Mouse (Mus musculus) myocyte (in vitro differentiated cells): ENCODE measurements around the gene Nsun7.

Experiments
- E2F4 ChIP-seq: IDR thresholded peaks from one replicate; pipeline ENCODE4 v1.6.1; 2011; ENCODE audit warnings: mild to moderate bottlenecking, control low read depth, moderate library complexity; ENCODE audit not compliant: insufficient read depth
- MAX ChIP-seq: IDR thresholded peaks from one replicate; pipeline ENCODE4 v1.6.1; 2011; ENCODE audit warnings: low read depth, mild to moderate bottlenecking, control low read depth
- MYOG ChIP-seq, 3 experiments: IDR thresholded peaks; one replicate each; pipeline ENCODE4 v1.6.1; 2011; ENCODE audit warnings: control low read depth in 2 of 3, low read depth in 2 of 3, mild to moderate bottlenecking in 2 of 3; ENCODE audit not compliant: insufficient read length in 2 of 3, control insufficient read depth in 1 of 3, insufficient read depth in 1 of 3
- POLR2A ChIP-seq: IDR thresholded peaks from one replicate; pipeline ENCODE4 v1.6.1; 2011; ENCODE audit warnings: low read depth, mild to moderate bottlenecking, control low read depth, moderate library complexity; ENCODE audit not compliant: insufficient read length
- POLR2AphosphoS2 ChIP-seq: IDR thresholded peaks from one replicate; pipeline ENCODE4 v1.6.1; 2011; ENCODE audit warnings: low read depth, control low read depth; ENCODE audit not compliant: insufficient read length
- TCF12 ChIP-seq: IDR thresholded peaks from one replicate; pipeline ENCODE4 v1.6.1; 2011; ENCODE audit warnings: mild to moderate bottlenecking, control low read depth; ENCODE audit not compliant: poor library complexity, insufficient read depth, severe bottlenecking

- TF ChIP-seq MAX: no peak
- TF ChIP-seq POLR2AphosphoS2: no peak
- no peak for TF ChIP-seq POLR2A
- no peak for TF ChIP-seq E2F4
- no peak for TF ChIP-seq TCF12
- TF ChIP-seq MYOG (IDR thresholded peaks at IDR 0.05; ENCODE audit: control insufficient read depth in 1 of 3, insufficient read depth in 1 of 3, insufficient read length in 2 of 3, low read depth in 2 of 3): no peak
Observed at GRCm38 (mm10) chr5:66253219-66253618, 6.5 kb upstream of the Nsun7 start.
